Mouse (Mus musculus): ENCODE results near the gene Emx2. TPM values are rescaled to one million over a fixed set of nuclear protein-coding genes. Genes with fewer than 3 reads are reported as not detected.

The Emx2 gene
- polyA plus RNA-seq, 1 experiment from 2014 or later: 38.8 TPM

- H3K4me2 ChIP-seq: peak overlapping the region; percentile 60
- no peak; the same call in 1 of the 2 replicates for ATAC-seq (replicated peaks; ENCODE audit: low FRiP score)
Observed at GRCm38 (mm10) chr19:59454196-59454595, 4.0 kb upstream of the Emx2 start.

GRCm38 (mm10) chr19:59455671-59456070, 2.5 kb upstream of the Emx2 start:
- Histone ChIP-seq H3K36me3 (no peaks in the 10 kb centered on the region), H3K9me3 (replicated peaks) (no peaks in the 10 kb centered on the region), H3K27me3 (peaks cover 95% of the 10 kb centered on the region), H3K9ac (0 out of 2 replicates have a peak overlapping the region, but pooled peaks have one; percentile 26), H3K4me1 (peaks cover 54% of the 10 kb centered on the region), H3K4me3 (replicated peaks) (peak overlapping the region; percentile 61), H3K27ac (peak overlapping the region; percentile 97), H3K4me2 (peak overlapping the region; percentile 60)
- ATAC-seq (replicated peaks; ENCODE audit: low FRiP score): peak; percentile 27
- 11% methylated on average over 7 of the region's 7 CpGs for WGBS

More at GRCm38 (mm10) chr19:59454196-59454595, 4.0 kb upstream of the Emx2 start:
- Histone ChIP-seq H3K4me3 (replicated peaks) (no peak overlapping the region; the same call in 1 of the 2 replicates), H3K27me3 (peaks cover 98% of the 10 kb centered on the region), H3K9me3 (replicated peaks) (no peaks in the 10 kb centered on the region), H3K4me1 (peaks cover 48% of the 10 kb centered on the region), H3K9ac (no peak overlapping the region), H3K27ac (0 out of 2 replicates have a peak overlapping the region, but pooled peaks have one; percentile 57), H3K36me3 (no peaks in the 10 kb centered on the region)
- WGBS: under 1% methylated on average over 18 of the region's 18 CpGs

GRCm38 (mm10) chr19:59457011-59457945, 894 bp upstream of the Emx2 start:
- peaks cover 40% of the 10 kb centered on the region for H3K4me1 ChIP-seq
- H3K9me3 ChIP-seq (replicated peaks): no peaks in the 10 kb centered on the region
- ATAC-seq (replicated peaks; ENCODE audit: low FRiP score): no peak
- peaks cover 94% of the 10 kb centered on the region for H3K27me3 ChIP-seq
- H3K4me3 ChIP-seq (replicated peaks): peak overlapping the region; percentile 61
- 1% methylated on average over 23 of the region's 23 CpGs for WGBS
- H3K4me2 ChIP-seq: peak overlapping the region; percentile 60
- peak overlapping the region; percentile 97 for H3K27ac ChIP-seq
- H3K36me3 ChIP-seq: no peaks in the 10 kb centered on the region
- peak overlapping the region; percentile 79 for H3K9ac ChIP-seq

- H3K9me3 ChIP-seq (replicated peaks): no peaks in the 10 kb centered on the region
- H3K36me3 ChIP-seq: no peaks in the 10 kb centered on the region
- peaks cover 94% of the 10 kb centered on the region for H3K27me3 ChIP-seq
- ATAC-seq (replicated peaks; ENCODE audit: low FRiP score): no peak
- peaks cover 39% of the 10 kb centered on the region for H3K4me1 ChIP-seq
- peak overlapping the region; percentile 60 for H3K4me2 ChIP-seq
- WGBS: under 1% methylated on average over 15 of the region's 15 CpGs
- peak overlapping the region; percentile 61 for H3K4me3 ChIP-seq (replicated peaks)
- H3K27ac ChIP-seq: peak overlapping the region; percentile 97
- H3K9ac ChIP-seq: peak overlapping the region; percentile 79
Observed at GRCm38 (mm10) chr19:59458743-59459135, 567 bp downstream of the Emx2 start.

- peak overlapping the region; percentile 97 for H3K27ac ChIP-seq
- H3K27me3 ChIP-seq: peaks cover 94% of the 10 kb centered on the region
- no peaks in the 10 kb centered on the region for H3K36me3 ChIP-seq
- H3K9me3 ChIP-seq (replicated peaks): no peaks in the 10 kb centered on the region
- ATAC-seq (replicated peaks; ENCODE audit: low FRiP score): no peak
- WGBS: under 1% methylated on average over 75 of the region's 75 CpGs
- H3K4me3 ChIP-seq (replicated peaks): peak overlapping the region; percentile 61
- peak overlapping the region; percentile 60 for H3K4me2 ChIP-seq
- peak overlapping the region; percentile 79 for H3K9ac ChIP-seq
- H3K4me1 ChIP-seq: peaks cover 35% of the 10 kb centered on the region
Observed at GRCm38 (mm10) chr19:59459158-59459781, 1.1 kb downstream of the Emx2 start.

GRCm38 (mm10) chr19:59459811-59460241, 1.7 kb downstream of the Emx2 start:
- H3K27ac ChIP-seq: peak overlapping the region; percentile 97
- H3K36me3 ChIP-seq: no peaks in the 10 kb centered on the region
- H3K4me2 ChIP-seq: peak overlapping the region; percentile 60
- peak overlapping the region; percentile 61 for H3K4me3 ChIP-seq (replicated peaks)
- peak overlapping the region; percentile 79 for H3K9ac ChIP-seq
- H3K9me3 ChIP-seq (replicated peaks): no peaks in the 10 kb centered on the region
- H3K4me1 ChIP-seq: peaks cover 32% of the 10 kb centered on the region
- ATAC-seq (replicated peaks; ENCODE audit: low FRiP score): no peak
- WGBS: under 1% methylated on average over 19 of the region's 19 CpGs
- peaks cover 94% of the 10 kb centered on the region for H3K27me3 ChIP-seq

DNA sequence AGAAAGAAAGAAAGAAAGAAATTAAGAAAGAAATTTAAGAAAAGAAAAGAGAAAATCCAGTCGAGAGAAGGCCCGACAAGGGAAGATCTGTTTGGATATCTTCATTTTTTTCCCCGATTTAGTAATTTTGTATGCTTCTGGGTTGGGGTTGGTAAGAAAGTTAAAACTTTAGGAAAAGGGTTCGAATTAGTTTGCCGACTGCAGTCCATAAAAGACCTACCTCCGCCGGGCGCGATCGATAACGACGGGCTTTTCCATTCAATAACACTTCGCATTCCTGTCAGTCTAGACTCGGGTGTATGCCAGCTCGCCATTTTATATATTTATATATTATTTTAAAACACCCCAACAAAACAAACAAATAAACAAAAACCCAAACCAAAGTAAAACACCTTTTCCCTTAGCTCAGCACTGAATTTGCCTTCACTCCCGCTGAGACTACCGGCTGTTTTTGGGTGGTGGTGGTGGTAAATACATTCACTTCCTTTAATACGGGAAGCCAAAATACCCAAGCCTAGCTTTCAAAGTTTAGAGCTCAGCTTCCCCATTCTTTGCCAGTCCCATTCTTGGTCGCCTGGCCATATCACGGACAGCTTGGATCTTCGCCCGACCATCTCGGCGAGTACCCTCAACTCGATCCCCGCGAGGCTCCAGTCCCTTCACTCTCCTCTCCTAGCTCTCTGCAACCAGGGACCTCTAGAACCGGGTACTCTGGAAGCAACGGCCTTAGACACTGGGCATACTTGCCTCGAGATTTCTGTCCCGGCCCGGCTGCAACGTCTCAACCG, 2.4 kb downstream of the Emx2 start:
- peak overlapping the region; percentile 97 for H3K27ac ChIP-seq
- peaks cover 94% of the 10 kb centered on the region for H3K27me3 ChIP-seq
- peaks cover 28% of the 10 kb centered on the region for H3K4me1 ChIP-seq
- H3K9ac ChIP-seq: peak overlapping the region; percentile 79
- WGBS: 2% methylated on average over 34 of the region's 34 CpGs
- H3K4me2 ChIP-seq: peak overlapping the region; percentile 60
- H3K4me3 ChIP-seq (replicated peaks): peak overlapping the region; percentile 61
- no peak for ATAC-seq (replicated peaks; ENCODE audit: low FRiP score)
- H3K9me3 ChIP-seq (replicated peaks): no peaks in the 10 kb centered on the region
- H3K36me3 ChIP-seq: no peaks in the 10 kb centered on the region

- Histone ChIP-seq H3K27me3 (peaks cover 94% of the 10 kb centered on the region), H3K4me2 (peak overlapping the region; percentile 60), H3K9ac (peak overlapping the region; percentile 79), H3K4me3 (replicated peaks) (peak overlapping the region; percentile 61), H3K9me3 (replicated peaks) (no peaks in the 10 kb centered on the region), H3K27ac (peak overlapping the region; percentile 97), H3K36me3 (no peaks in the 10 kb centered on the region), H3K4me1 (peaks cover 24% of the 10 kb centered on the region)
- 1% methylated on average over 36 of the region's 36 CpGs for WGBS
- no peak for ATAC-seq (replicated peaks; ENCODE audit: low FRiP score)
Observed at GRCm38 (mm10) chr19:59461481-59462421, 3.6 kb downstream of the Emx2 start.

DNA sequence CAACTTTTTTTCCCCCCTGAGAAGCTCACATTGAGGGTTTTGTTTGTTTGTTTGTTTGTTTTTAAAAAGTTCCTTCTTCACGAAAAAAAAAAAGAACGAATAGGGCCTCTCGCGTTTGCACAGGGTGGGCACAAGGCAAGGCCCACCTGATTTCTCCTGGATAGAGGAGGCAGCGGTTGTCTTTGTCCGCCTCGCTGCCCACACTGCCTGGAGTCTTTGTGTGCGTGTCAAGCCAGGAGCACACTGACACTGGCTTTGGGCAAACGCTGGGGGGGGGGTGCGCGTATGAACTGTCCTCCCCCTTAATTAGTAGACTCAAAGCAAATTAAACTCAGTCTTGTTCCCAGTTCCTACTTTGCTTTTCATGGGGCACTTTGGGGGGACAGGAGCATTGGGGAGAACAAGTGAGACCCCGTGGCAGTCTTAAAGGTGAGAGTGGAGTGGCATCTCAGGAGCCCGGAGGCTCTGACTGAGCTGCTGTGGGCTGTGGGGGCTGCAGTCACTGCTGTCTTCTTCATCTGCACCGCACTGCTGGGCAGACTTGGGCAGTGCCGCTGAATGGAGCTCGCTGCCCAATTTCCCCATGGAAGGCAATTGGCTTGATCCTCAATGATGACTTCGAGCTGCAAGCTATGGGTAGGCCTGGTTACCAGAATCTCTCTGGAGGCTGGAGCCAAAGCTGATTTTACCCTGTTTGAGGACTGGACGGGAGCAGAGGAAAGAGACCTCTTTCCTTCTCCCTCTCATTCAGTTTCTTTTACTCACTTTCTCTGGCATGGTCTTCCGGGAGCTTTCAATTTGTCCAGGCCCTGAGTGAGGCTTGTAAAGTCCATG, 4.5 kb downstream of the Emx2 start:
- 7% methylated on average over 19 of the region's 19 CpGs for WGBS
- peak overlapping the region; percentile 97 for H3K27ac ChIP-seq

DNA sequence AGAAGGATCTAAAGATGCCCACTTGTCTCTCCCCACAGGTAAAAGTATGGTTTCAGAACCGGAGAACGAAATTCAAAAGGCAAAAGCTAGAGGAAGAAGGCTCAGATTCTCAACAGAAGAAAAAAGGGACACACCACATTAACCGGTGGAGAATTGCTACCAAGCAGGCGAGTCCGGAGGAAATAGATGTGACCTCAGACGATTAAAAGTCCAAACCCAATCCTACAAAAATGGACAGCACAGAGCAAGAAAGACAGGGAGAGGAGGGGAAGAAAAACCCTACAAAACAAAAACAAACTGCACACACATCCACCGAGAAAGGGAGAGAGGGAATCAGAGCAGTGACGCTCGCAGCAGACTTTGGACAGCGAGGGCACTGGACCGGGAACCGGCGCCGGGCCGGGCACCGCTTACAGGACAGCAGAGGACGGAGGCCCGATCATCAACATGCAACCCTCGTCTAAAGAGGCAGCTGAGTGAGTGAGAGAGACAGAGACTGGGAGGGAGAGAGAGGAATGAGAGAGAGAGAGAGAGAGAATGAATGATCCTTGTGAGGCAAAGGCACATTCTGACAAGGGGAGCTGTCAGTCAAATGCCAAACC, 5.8 kb downstream of the Emx2 start:
- peak overlapping the region; percentile 79; the same call in 1 of the 2 replicates for H3K9ac ChIP-seq
- ATAC-seq (replicated peaks; ENCODE audit: low FRiP score): no peak
- H3K27me3 ChIP-seq: peaks cover 94% of the 10 kb centered on the region
- 2% methylated on average over 19 of the region's 19 CpGs for WGBS
- H3K4me1 ChIP-seq: peaks cover 31% of the 10 kb centered on the region
- H3K36me3 ChIP-seq: no peaks in the 10 kb centered on the region
- H3K4me3 ChIP-seq (replicated peaks): peak overlapping the region; percentile 61
- peak overlapping the region; percentile 97 for H3K27ac ChIP-seq
- H3K9me3 ChIP-seq (replicated peaks): no peaks in the 10 kb centered on the region
- H3K4me2 ChIP-seq: peak overlapping the region; percentile 60

More for the DNA sequence above, 4.5 kb downstream of the Emx2 start:
- Histone ChIP-seq H3K4me1 (peaks cover 27% of the 10 kb centered on the region), H3K4me3 (replicated peaks) (peak overlapping the region; percentile 61), H3K9me3 (replicated peaks) (no peaks in the 10 kb centered on the region), H3K9ac (peak overlapping the region; percentile 79), H3K4me2 (peak overlapping the region; percentile 60), H3K27me3 (peaks cover 94% of the 10 kb centered on the region), H3K36me3 (no peaks in the 10 kb centered on the region)
- ATAC-seq (replicated peaks; ENCODE audit: low FRiP score): no peak
